Mouse (Mus musculus) mature B cell (primary cell): Measurements from ENCODE around the gene Vipr1.

Source experiments
- in situ Hi-C: fragments of 300-500 bp; cut with MboI; formaldehyde crosslinking; loops from 2 replicates; pipeline ENCODE4 v1.14.3; 2019

Vipr1 gene

GRCm38 (mm10) chr9:121677476-121677875 lies 35.0 kb downstream of the Vipr1 start:
- in situ Hi-C loops = no loop called here

GRCm38 (mm10) chr9:121679549-121679948 lies 37.0 kb downstream of the Vipr1 start:
- in situ Hi-C loops = no loop called here

GRCm38 (mm10) chr9:121681191-121681590 lies 38.7 kb downstream of the Vipr1 start:
- in situ Hi-C loops = no loop called here

GRCm38 (mm10) chr9:121682037-121682680 lies 39.6 kb downstream of the Vipr1 start:
- in situ Hi-C loops = no loop called here

- in situ Hi-C loops = no loop called here
Measured at GRCm38 (mm10) chr9:121684702-121685101, 42.2 kb downstream of the Vipr1 start.

GRCm38 (mm10) chr9:121690200-121690651 lies 47.7 kb downstream of the Vipr1 start:
- in situ Hi-C loops = no loop called here

- in situ Hi-C loops = no loop called here
Measured at GRCm38 (mm10) chr9:121690734-121691133, 48.2 kb downstream of the Vipr1 start.

- in situ Hi-C loops = no loop called here
Measured at GRCm38 (mm10) chr9:121694736-121695135, 52.2 kb downstream of the Vipr1 start.

GRCm38 (mm10) chr9:121696626-121697025 lies 54.1 kb downstream of the Vipr1 start:
- in situ Hi-C loops = no loop called here

GRCm38 (mm10) chr9:121697150-121698049 lies 54.9 kb downstream of the Vipr1 start:
- in situ Hi-C loops = no loop called here

- in situ Hi-C loops = no loop called here
Measured at GRCm38 (mm10) chr9:121704261-121704645, 61.7 kb downstream of the Vipr1 start.

- in situ Hi-C loops = no loop called here
Measured at GRCm38 (mm10) chr9:121704646-121705625, 62.4 kb downstream of the Vipr1 start, which contains the start of gene Sec22c. TSS of gene Sec22c (minus strand) at chr9:121705490.

GRCm38 (mm10) chr9:121706029-121706675 lies 63.6 kb downstream of the Vipr1 start:
- in situ Hi-C loops = no loop called here

GRCm38 (mm10) chr9:121707801-121708200 lies 65.3 kb downstream of the Vipr1 start:
- in situ Hi-C loops = no loop called here

GRCm38 (mm10) chr9:121708506-121709486 lies 66.3 kb downstream of the Vipr1 start:
- in situ Hi-C loops = no loop called here

GRCm38 (mm10) chr9:121709898-121710583 lies 67.5 kb downstream of the Vipr1 start, which contains the start of gene Ss18l2:
TSS of gene Ss18l2 (plus strand) at chr9:121710329.
- in situ Hi-C loops = no loop called here

- in situ Hi-C loops = no loop called here
Measured at GRCm38 (mm10) chr9:121710584-121710975, 68.1 kb downstream of the Vipr1 start.

- in situ Hi-C loops = no loop called here
Measured at GRCm38 (mm10) chr9:121717048-121717447, 74.5 kb downstream of the Vipr1 start.

GRCm38 (mm10) chr9:121718070-121718705 lies 75.7 kb downstream of the Vipr1 start:
- in situ Hi-C loops = no loop called here
